Mouse (Mus musculus): Measurements from ENCODE around the gene Btnl4. TPM values are rescaled to one million over a fixed set of nuclear protein-coding genes. Genes with fewer than 3 reads are reported as not detected.
"Not testable (repeated sequence)": the region's sequence is repeated elsewhere in the genome, so short reads cannot be mapped to it uniquely, and the experiment has no call there.

Btnl4 gene
- 0.09 TPM in 1 of 2 replicates, not detected in the other for polyA plus RNA-seq (2012; rRNA removed)

GRCm38 (mm10) chr17:34477238-34478013, at the start of gene Btnl4:
Gene Btnl4, minus strand, starts transcription at chr17:34477318.
- not testable (repeated sequence) for H3K27ac ChIP-seq (ENCODE audit: control insufficient read depth, insufficient read depth, low read depth, low read length); H3K27me3 ChIP-seq (ENCODE audit: control insufficient read depth, insufficient read depth, low read length); H3K36me3 ChIP-seq (ENCODE audit: control insufficient read depth, insufficient read depth, low read length); H3K4me3 ChIP-seq (ENCODE audit: control insufficient read depth, low read depth, low read length); H3K4me1 ChIP-seq (ENCODE audit: control insufficient read depth, insufficient read depth, low read length)

- H3K4me3 ChIP-seq (ENCODE audit: control insufficient read depth, low read depth, low read length), result no peak overlapping the region
- H3K4me1 ChIP-seq (ENCODE audit: control insufficient read depth, insufficient read depth, low read length), result no peaks in the 10 kb centered on the region
- H3K27me3 ChIP-seq (ENCODE audit: control insufficient read depth, insufficient read depth, low read length), result no peaks in the 10 kb centered on the region
- no peak overlapping the region for H3K27ac ChIP-seq (ENCODE audit: control insufficient read depth, insufficient read depth, low read depth, low read length)
- TF ChIP-seq POLR2A (IDR thresholded peaks at IDR 0.05; ENCODE audit: control insufficient read depth, low read depth, low read length), result no peak
- TF ChIP-seq CTCF (IDR thresholded peaks at IDR 0.05; ENCODE audit: control insufficient read depth, insufficient read depth, insufficient replicate concordance, low read depth, low read length), result no peak
- H3K36me3 ChIP-seq (ENCODE audit: control insufficient read depth, insufficient read depth, low read length), result no peaks in the 10 kb centered on the region
Observed at GRCm38 (mm10) chr17:34519001-34519400, 41.9 kb upstream of the Btnl4 start.

GRCm38 (mm10) chr17:34518571-34518970, 41.5 kb upstream of the Btnl4 start:
- H3K27ac ChIP-seq (ENCODE audit: control insufficient read depth, insufficient read depth, low read depth, low read length); H3K4me1 ChIP-seq (ENCODE audit: control insufficient read depth, insufficient read depth, low read length); H3K4me3 ChIP-seq (ENCODE audit: control insufficient read depth, low read depth, low read length); H3K27me3 ChIP-seq (ENCODE audit: control insufficient read depth, insufficient read depth, low read length); H3K36me3 ChIP-seq (ENCODE audit: control insufficient read depth, insufficient read depth, low read length): not testable (repeated sequence)

- no peaks in the 10 kb centered on the region for H3K27me3 ChIP-seq (ENCODE audit: control insufficient read depth, insufficient read depth, low read length)
- H3K4me1 ChIP-seq (ENCODE audit: control insufficient read depth, insufficient read depth, low read length), result no peaks in the 10 kb centered on the region
- H3K27ac ChIP-seq (ENCODE audit: control insufficient read depth, insufficient read depth, low read depth, low read length), result no peak overlapping the region
- TF ChIP-seq POLR2A (IDR thresholded peaks at IDR 0.05; ENCODE audit: control insufficient read depth, low read depth, low read length) (no peak), CTCF (IDR thresholded peaks at IDR 0.05; ENCODE audit: control insufficient read depth, insufficient read depth, insufficient replicate concordance, low read depth, low read length) (no peak)
- H3K4me3 ChIP-seq (ENCODE audit: control insufficient read depth, low read depth, low read length), result no peak overlapping the region
- H3K36me3 ChIP-seq (ENCODE audit: control insufficient read depth, insufficient read depth, low read length), result no peaks in the 10 kb centered on the region
Observed at GRCm38 (mm10) chr17:34517795-34518194, 40.7 kb upstream of the Btnl4 start.

- Histone ChIP-seq H3K27me3 (ENCODE audit: control insufficient read depth, insufficient read depth, low read length) (no peaks in the 10 kb centered on the region), H3K27ac (ENCODE audit: control insufficient read depth, insufficient read depth, low read depth, low read length) (no peak within 1 kb of the TSS), H3K4me1 (ENCODE audit: control insufficient read depth, insufficient read depth, low read length) (no peaks in the 10 kb centered on the region), H3K4me3 (ENCODE audit: control insufficient read depth, low read depth, low read length) (no peak within 1 kb of the TSS), H3K36me3 (ENCODE audit: control insufficient read depth, insufficient read depth, low read length) (no peaks in the 10 kb centered on the region)
- TF ChIP-seq POLR2A (IDR thresholded peaks at IDR 0.05; ENCODE audit: control insufficient read depth, low read depth, low read length), result no peak
- no peak for TF ChIP-seq CTCF (IDR thresholded peaks at IDR 0.05; ENCODE audit: control insufficient read depth, insufficient read depth, insufficient replicate concordance, low read depth, low read length)
Observed at GRCm38 (mm10) chr17:34517252-34517651, 40.1 kb upstream of the Btnl4 start, which contains the start of gene Btnl6. Gene Btnl6, minus strand, starts transcription at chr17:34517352.

- Histone ChIP-seq H3K36me3 (ENCODE audit: control insufficient read depth, insufficient read depth, low read length) (no peaks in the 10 kb centered on the region), H3K4me3 (ENCODE audit: control insufficient read depth, low read depth, low read length) (no peak overlapping the region), H3K27ac (ENCODE audit: control insufficient read depth, insufficient read depth, low read depth, low read length) (no peak overlapping the region), H3K4me1 (ENCODE audit: control insufficient read depth, insufficient read depth, low read length) (no peaks in the 10 kb centered on the region), H3K27me3 (ENCODE audit: control insufficient read depth, insufficient read depth, low read length) (no peaks in the 10 kb centered on the region)
- TF ChIP-seq POLR2A (IDR thresholded peaks at IDR 0.05; ENCODE audit: control insufficient read depth, low read depth, low read length) (no peak), CTCF (IDR thresholded peaks at IDR 0.05; ENCODE audit: control insufficient read depth, insufficient read depth, insufficient replicate concordance, low read depth, low read length) (no peak)
Observed at GRCm38 (mm10) chr17:34516514-34516913, 39.4 kb upstream of the Btnl4 start.

GRCm38 (mm10) chr17:34511723-34512122, 34.6 kb upstream of the Btnl4 start:
- H3K4me3 ChIP-seq (ENCODE audit: control insufficient read depth, low read depth, low read length); H3K4me1 ChIP-seq (ENCODE audit: control insufficient read depth, insufficient read depth, low read length); H3K27ac ChIP-seq (ENCODE audit: control insufficient read depth, insufficient read depth, low read depth, low read length); H3K36me3 ChIP-seq (ENCODE audit: control insufficient read depth, insufficient read depth, low read length); H3K27me3 ChIP-seq (ENCODE audit: control insufficient read depth, insufficient read depth, low read length): not testable (repeated sequence)

GRCm38 (mm10) chr17:34507591-34507990, 30.5 kb upstream of the Btnl4 start:
- TF ChIP-seq POLR2A (IDR thresholded peaks at IDR 0.05; ENCODE audit: control insufficient read depth, low read depth, low read length), result no peak
- no peak for TF ChIP-seq CTCF (IDR thresholded peaks at IDR 0.05; ENCODE audit: control insufficient read depth, insufficient read depth, insufficient replicate concordance, low read depth, low read length)
- Histone ChIP-seq H3K4me3 (ENCODE audit: control insufficient read depth, low read depth, low read length) (no peak overlapping the region), H3K36me3 (ENCODE audit: control insufficient read depth, insufficient read depth, low read length) (no peaks in the 10 kb centered on the region), H3K4me1 (ENCODE audit: control insufficient read depth, insufficient read depth, low read length) (no peaks in the 10 kb centered on the region), H3K27ac (ENCODE audit: control insufficient read depth, insufficient read depth, low read depth, low read length) (no peak overlapping the region), H3K27me3 (ENCODE audit: control insufficient read depth, insufficient read depth, low read length) (no peaks in the 10 kb centered on the region)

GRCm38 (mm10) chr17:34497726-34498125, 20.6 kb upstream of the Btnl4 start:
- not testable (repeated sequence) for H3K27me3 ChIP-seq (ENCODE audit: control insufficient read depth, insufficient read depth, low read length); H3K36me3 ChIP-seq (ENCODE audit: control insufficient read depth, insufficient read depth, low read length); H3K4me1 ChIP-seq (ENCODE audit: control insufficient read depth, insufficient read depth, low read length); H3K27ac ChIP-seq (ENCODE audit: control insufficient read depth, insufficient read depth, low read depth, low read length); H3K4me3 ChIP-seq (ENCODE audit: control insufficient read depth, low read depth, low read length)

GRCm38 (mm10) chr17:34497319-34497718, 20.2 kb upstream of the Btnl4 start:
- not testable (repeated sequence) for H3K27me3 ChIP-seq (ENCODE audit: control insufficient read depth, insufficient read depth, low read length); H3K36me3 ChIP-seq (ENCODE audit: control insufficient read depth, insufficient read depth, low read length); H3K4me1 ChIP-seq (ENCODE audit: control insufficient read depth, insufficient read depth, low read length); H3K27ac ChIP-seq (ENCODE audit: control insufficient read depth, insufficient read depth, low read depth, low read length); H3K4me3 ChIP-seq (ENCODE audit: control insufficient read depth, low read depth, low read length)

Data from testis, adult 2 months (tissue).